8 mouse cellular contexts compared by ENCODE assay signal in the genomic region with DNA sequence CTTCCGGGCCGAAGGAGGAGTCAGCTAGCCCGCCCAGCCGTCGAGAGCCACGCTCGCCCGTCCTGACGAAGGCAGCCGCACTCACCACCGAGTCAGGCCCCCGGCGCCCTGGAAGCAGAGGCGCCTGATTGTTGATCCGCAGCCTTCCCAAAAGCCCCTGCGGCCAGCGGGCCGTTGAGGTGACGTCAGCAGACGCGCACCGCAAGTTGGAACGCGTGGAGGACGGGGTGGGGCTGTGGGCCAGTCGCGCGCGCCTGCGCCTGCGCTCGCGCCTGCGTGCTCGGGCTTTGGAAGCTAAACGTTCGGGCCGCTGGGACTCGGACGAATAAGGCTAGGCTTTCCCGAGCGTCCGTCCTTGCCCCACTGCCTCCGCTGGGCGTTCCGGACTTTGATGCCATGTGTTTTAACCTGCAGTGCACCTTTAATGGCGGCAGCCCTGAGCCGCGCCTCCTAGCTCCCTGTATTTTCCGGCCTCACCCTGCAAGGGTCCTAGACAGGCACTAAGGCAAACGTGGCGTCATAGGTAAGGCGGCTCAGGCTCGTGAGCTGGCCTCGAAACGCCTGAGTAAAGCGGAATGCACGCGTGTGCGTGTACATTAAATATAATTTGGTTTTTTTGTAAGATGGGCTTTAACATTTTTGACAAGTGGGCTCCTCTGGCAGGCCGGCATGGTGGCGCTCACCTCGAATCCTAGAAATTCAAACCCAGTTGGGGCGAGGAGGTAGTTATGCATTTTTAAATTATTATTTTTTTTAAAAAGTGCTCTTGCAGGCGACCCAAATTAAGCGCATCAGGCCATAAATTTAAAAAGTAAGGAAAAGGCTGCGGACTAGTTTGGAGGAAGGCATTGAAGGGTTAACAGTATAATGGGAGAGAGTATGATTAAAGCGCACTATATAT. TPM values are rescaled to one million over a fixed set of nuclear protein-coding genes. Genes with fewer than 3 reads are reported as not detected.
DNase-seq lines count a peak whose midpoint lies in the region; ATAC-seq and TF ChIP-seq lines count a peak whose summit lies in the region.

Gene Birc2 (minus strand): TSS at position 160 of the 901 bp plus-strand sequence.

- peak; percentile 53 for TF ChIP-seq EP300 in liver, embryonic 14.5 days (IDR thresholded peaks at IDR 0.05; ENCODE audit: low read depth)
- TF ChIP-seq EP300 in stomach, postnatal 0 days (optimal IDR thresholded peaks at IDR 0.05): no peak

- H3K27ac ChIP-seq in forebrain, embryonic 10.5 days: peak within 1 kb of the TSS; percentile 94
- H3K27ac ChIP-seq in heart, embryonic 15.5 days: peak within 1 kb of the TSS; percentile 99
- H3K27ac ChIP-seq in liver, embryonic 14.5 days: peak within 1 kb of the TSS; percentile 99
- H3K27ac ChIP-seq in neural tube, embryonic 11.5 days (ENCODE audit: low read depth, low read length): peak within 1 kb of the TSS; percentile 92
- H3K27ac ChIP-seq in stomach, postnatal 0 days (replicated peaks): peak within 1 kb of the TSS; percentile 98

- peaks cover 23% of the 10 kb centered on the region for H3K4me1 ChIP-seq in forebrain, embryonic 10.5 days
- peaks cover 27% of the 10 kb centered on the region for H3K4me1 ChIP-seq in heart, embryonic 15.5 days (replicated peaks)
- H3K4me1 ChIP-seq in liver, embryonic 14.5 days (replicated peaks; ENCODE audit: control insufficient read depth in 2 of 2, insufficient read depth in 2 of 2, low read length in 1 of 2): peaks cover 5 to 16% of the 10 kb centered on the region in 2 experiments
- H3K4me1 ChIP-seq in neural tube, embryonic 11.5 days (ENCODE audit: control insufficient read depth, insufficient read depth, low read length): peaks cover 7% of the 10 kb centered on the region
- H3K4me1 ChIP-seq in stomach, postnatal 0 days (replicated peaks; ENCODE audit: control insufficient read depth, insufficient read depth): no peaks in the 10 kb centered on the region; the same call in 1 of the 2 replicates

- H3K9me3 ChIP-seq in forebrain, embryonic 10.5 days: 0 out of 2 replicates have a peak, but pooled peaks cover 3% of the 10 kb centered on the region
- H3K9me3 ChIP-seq in heart, embryonic 15.5 days (replicated peaks): no peaks in the 10 kb centered on the region
- no peaks in the 10 kb centered on the region for H3K9me3 ChIP-seq in liver, embryonic 14.5 days (ENCODE audit: control insufficient read depth, low read length)
- no peaks in the 10 kb centered on the region for H3K9me3 ChIP-seq in neural tube, embryonic 11.5 days (ENCODE audit: control insufficient read depth, low read length)
- H3K9me3 ChIP-seq in stomach, postnatal 0 days (ENCODE audit: control insufficient read depth, low read length): no peaks in the 10 kb centered on the region

- H3K36me3 ChIP-seq in forebrain, embryonic 10.5 days (replicated peaks): peaks cover 27% of the 10 kb centered on the region
- H3K36me3 ChIP-seq in heart, embryonic 15.5 days: peaks cover 9% of the 10 kb centered on the region; the same call in 1 of the 2 replicates
- peaks cover 2% of the 10 kb centered on the region for H3K36me3 ChIP-seq in liver, embryonic 14.5 days (replicated peaks; ENCODE audit: control insufficient read depth, insufficient read depth, low read depth)
- H3K36me3 ChIP-seq in neural tube, embryonic 11.5 days (ENCODE audit: control insufficient read depth, insufficient read depth, low read length): peaks cover 3% of the 10 kb centered on the region; the same call in 1 of the 2 replicates
- peaks cover 6% of the 10 kb centered on the region for H3K36me3 ChIP-seq in stomach, postnatal 0 days (ENCODE audit: control insufficient read depth, insufficient read depth, low read length)

- TF ChIP-seq CTCF in liver, embryonic 14.5 days (IDR thresholded peaks at IDR 0.05; ENCODE audit: low read depth): no peak
- TF ChIP-seq CTCF in stomach, postnatal 0 days (IDR thresholded peaks at IDR 0.05; ENCODE audit: low read depth): peak; percentile 34

- peak within 1 kb of the TSS; percentile 77 for H3K9ac ChIP-seq in heart, embryonic 15.5 days
- peak within 1 kb of the TSS; percentile 98 for H3K9ac ChIP-seq in liver, embryonic 14.5 days (replicated peaks)
- H3K9ac ChIP-seq in neural tube, embryonic 11.5 days (ENCODE audit: low read length): peak within 1 kb of the TSS; percentile 79
- H3K9ac ChIP-seq in stomach, postnatal 0 days (ENCODE audit: low read length): peak within 1 kb of the TSS; percentile 85

- WGBS in forebrain, embryonic 10.5 days: under 1% methylated on average over 68 of the region's 68 CpGs
- under 1% methylated on average over 68 of the region's 68 CpGs for WGBS in heart, embryonic 15.5 days
- under 1% methylated on average over 68 of the region's 68 CpGs for WGBS in liver, embryonic 14.5 days (ENCODE audit: insufficient replicate concordance)
- WGBS in neural tube, embryonic 11.5 days: under 1% methylated on average over 68 of the region's 68 CpGs
- WGBS in stomach, postnatal 0 days: under 1% methylated on average over 62 of the region's 68 CpGs

- peak; percentile 92 for DNase-seq in CD8-positive naive resting alpha-beta T cell, adult 2 months (ENCODE audit: low read depth in 2 of 2, low spot score in 2 of 2)
- peak; percentile 92 for DNase-seq in c-Kit-positive CD71-negative TER-119-negative erythroid progenitor cells, embryonic 14.5 days (ENCODE audit: low read depth)
- peak; percentile 98 for DNase-seq in forebrain, embryonic 10.5 days (ENCODE audit: extremely low spot score, low spot score)
- DNase-seq in kidney, postnatal 25 days: peak; percentile 96 to 98
- DNase-seq in liver, embryonic 14.5 days (ENCODE audit: low read depth in 3 of 3, low spot score in 3 of 3): peak; percentile 93 to 95 (median 94)
- DNase-seq in neural tube, embryonic 11.5 days (ENCODE audit: low spot score): peak; percentile 99
- peak; percentile 99 for DNase-seq in stomach, postnatal 0 days (ENCODE audit: low spot score)

- ATAC-seq in heart, embryonic 15.5 days (replicated peaks; ENCODE audit: insufficient number of reproducible peaks, insufficient read depth, low FRiP score, low read depth): peak; percentile 97
- peak; percentile 96 for ATAC-seq in liver, embryonic 14.5 days (ENCODE audit: insufficient read depth)
- peak; percentile 98 for ATAC-seq in neural tube, embryonic 11.5 days (ENCODE audit: insufficient read depth, low FRiP score, low TSS enrichment)
- ATAC-seq in stomach, postnatal 0 days (ENCODE audit: low FRiP score, low TSS enrichment): peak; percentile 97

- no peaks in the 10 kb centered on the region for H3K27me3 ChIP-seq in forebrain, embryonic 10.5 days (ENCODE audit: poor library complexity, severe bottlenecking)
- no peaks in the 10 kb centered on the region for H3K27me3 ChIP-seq in heart, embryonic 15.5 days
- no peaks in the 10 kb centered on the region for H3K27me3 ChIP-seq in liver, embryonic 14.5 days (ENCODE audit: control insufficient read depth, insufficient read depth, low read length)
- no peaks in the 10 kb centered on the region for H3K27me3 ChIP-seq in neural tube, embryonic 11.5 days (ENCODE audit: control insufficient read depth, insufficient read depth, low read length)
- H3K27me3 ChIP-seq in stomach, postnatal 0 days (ENCODE audit: control insufficient read depth, insufficient read depth, low read length): no peaks in the 10 kb centered on the region

- peak within 1 kb of the TSS; percentile 64 for H3K4me3 ChIP-seq in forebrain, embryonic 10.5 days
- peak within 1 kb of the TSS; percentile 68 for H3K4me3 ChIP-seq in heart, embryonic 15.5 days
- H3K4me3 ChIP-seq in liver, embryonic 14.5 days (ENCODE audit: insufficient read depth in 1 of 2, low read depth in 2 of 2, low read length in 2 of 2): peak within 1 kb of the TSS; percentile 74 to 86
- H3K4me3 ChIP-seq in neural tube, embryonic 11.5 days (ENCODE audit: low read depth, low read length): peak within 1 kb of the TSS; percentile 61
- peak within 1 kb of the TSS; percentile 69 for H3K4me3 ChIP-seq in stomach, postnatal 0 days (ENCODE audit: low read depth, low read length)

- H3K4me2 ChIP-seq in heart, embryonic 15.5 days: peak within 1 kb of the TSS; percentile 72
- peak within 1 kb of the TSS; percentile 89 for H3K4me2 ChIP-seq in liver, embryonic 14.5 days (ENCODE audit: low read depth)
- peak within 1 kb of the TSS; percentile 75 for H3K4me2 ChIP-seq in neural tube, embryonic 11.5 days (ENCODE audit: low read depth)
- peak within 1 kb of the TSS; percentile 77 for H3K4me2 ChIP-seq in stomach, postnatal 0 days (replicated peaks; ENCODE audit: low read depth)

RNA-seq across cellular contexts. Expression of gene Birc2, which starts in this region (rescaled TPM):
- polyA plus RNA-seq in forebrain, embryonic 10.5 days (2016; fragmentation: Nextera tagmentation; extraction: Ambion mirVana): 34.0 and 37.2 TPM in 2 replicates
- 25.5 and 28.0 TPM in 2 replicates for polyA plus RNA-seq in heart, embryonic 15.5 days (2015; fragmentation: Nextera tagmentation; extraction: Ambion mirVana)
- 7.0 and 9.4 TPM in 2 replicates for polyA plus RNA-seq in liver, embryonic 14.5 days (2012; rRNA removed)
- 13.1 and 14.1 TPM in 2 replicates for polyA plus RNA-seq in liver, embryonic 14.5 days (2014; fragmentation: Nextera tagmentation; extraction: Ambion mirVana)
- polyA plus RNA-seq in neural tube, embryonic 11.5 days (2014; fragmentation: Nextera tagmentation; extraction: Ambion mirVana): 39.5 and 46.2 TPM in 2 replicates
- 17.2 and 20.0 TPM in 2 replicates for polyA plus RNA-seq in stomach, postnatal 0 days (2015; fragmentation: Nextera tagmentation; extraction: Ambion mirVana)

Comparison
In these comparisons a context has a peak if more than half of its experiments do, and no peak if none do; other contexts are left out.
1. Peak in every context shown above with its lines: DNase-seq, ATAC-seq, H3K4me3 ChIP-seq and H3K27ac ChIP-seq.